Mouse (Mus musculus) ES-Bruce4 (cell line): ENCODE measurements around the gene Dop1a. TPM values are rescaled to one million over a fixed set of nuclear protein-coding genes. Genes with fewer than 3 reads are reported as not detected.

ENCODE experiments used
- H3K27ac ChIP-seq: 2 replicates; pipeline ENCODE4 v1.5.1; 2012; ENCODE audit warnings: low read length, inconsistent platforms; ENCODE audit not compliant: insufficient read depth
- H3K27me3 ChIP-seq: 2 replicates; pipeline ENCODE4 v1.6.1; 2012; ENCODE audit warnings: mild to moderate bottlenecking, low read length, inconsistent platforms; ENCODE audit not compliant: control insufficient read depth, poor library complexity, insufficient read depth, severe bottlenecking
- H3K36me3 ChIP-seq: 2 replicates; pipeline ENCODE4 v1.6.1; 2012; ENCODE audit warnings: inconsistent platforms, mild to moderate bottlenecking, low read length, moderate library complexity; ENCODE audit not compliant: control insufficient read depth, poor library complexity, insufficient read depth, severe bottlenecking
- H3K4me1 ChIP-seq: one replicate; pipeline ENCODE4 v1.8.1; 2011; ENCODE audit warnings: low read length; ENCODE audit not compliant: control insufficient read depth, insufficient read depth
- H3K4me3 ChIP-seq: 2 replicates; pipeline ENCODE4 v1.5.1; 2011; ENCODE audit warnings: low read depth, mild to moderate bottlenecking, low read length
- H3K9ac ChIP-seq: 2 replicates; pipeline ENCODE4 v1.6.1; 2012; ENCODE audit warnings: low read depth, mild to moderate bottlenecking, inconsistent platforms; ENCODE audit not compliant: poor library complexity, severe bottlenecking
- H3K9me3 ChIP-seq: replicated peaks from 2 replicates; pipeline ENCODE4 v1.6.1; 2012; ENCODE audit warnings: mild to moderate bottlenecking, low read length, inconsistent platforms; ENCODE audit not compliant: control insufficient read depth, poor library complexity, insufficient read depth, severe bottlenecking
- CTCF ChIP-seq: IDR thresholded peaks from one replicate; pipeline ENCODE4 v1.8.1; 2011; ENCODE audit warnings: low read depth, low read length
- EP300 ChIP-seq: IDR thresholded peaks from 2 replicates; pipeline ENCODE4 v1.6.1; 2011; ENCODE audit warnings: low read depth, low read length; ENCODE audit not compliant: insufficient read depth
- POLR2A ChIP-seq: IDR thresholded peaks from one replicate; pipeline ENCODE4 v1.8.1; 2011; ENCODE audit warnings: low read length; ENCODE audit not compliant: insufficient read depth
- polyA plus RNA-seq: library from polyadenylated mRNA; stranded (reverse); fragments of >200 nt; gene quantifications from 2 replicates; pipeline ENCODE4 v1.2.4, GENCODE M21; 2011; ENCODE audit warnings: low read depth; ENCODE audit not compliant: missing spikeins, insufficient read depth, insufficient read length

The Dop1a gene
- polyA plus RNA-seq, 1 experiment = 17.3 TPM

DNA sequence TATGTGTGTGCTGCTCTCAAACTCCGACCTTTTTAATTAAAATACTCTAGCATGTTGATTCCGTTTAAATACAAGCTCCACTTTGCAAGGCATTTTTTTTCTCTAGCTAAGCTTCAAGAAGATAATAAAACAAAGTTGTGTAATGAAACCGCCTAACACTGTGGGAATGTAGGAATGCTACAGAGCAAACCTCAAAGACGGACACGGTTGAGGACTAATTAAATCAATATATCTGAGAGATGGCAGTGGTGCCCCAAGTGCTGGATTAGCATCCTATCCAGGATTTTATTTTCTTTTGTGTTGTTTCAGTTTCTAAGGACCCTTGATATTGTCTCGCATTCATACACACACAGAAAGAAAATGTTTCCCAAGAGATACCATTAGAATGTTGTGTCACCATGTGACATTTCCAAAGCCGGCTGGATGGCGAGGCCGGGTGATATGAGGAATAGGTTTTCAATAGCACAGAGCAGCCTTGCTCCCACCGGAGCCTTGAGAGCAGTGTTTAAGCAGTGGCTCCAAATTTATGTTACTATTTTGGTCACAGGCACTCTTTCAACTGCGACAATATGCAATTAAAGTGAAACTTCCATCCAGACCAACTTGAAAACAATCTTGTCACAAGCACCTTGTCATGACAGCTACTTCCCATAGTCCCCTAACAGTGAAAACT is 28.5 kb upstream of the Dop1a start:
- Histone ChIP-seq H3K4me3 (no peak overlapping the region), H3K9me3 (no peaks in the 10 kb centered on the region)
- TF ChIP-seq POLR2A (no peak), EP300 (no peak), CTCF (no peak)

DNA sequence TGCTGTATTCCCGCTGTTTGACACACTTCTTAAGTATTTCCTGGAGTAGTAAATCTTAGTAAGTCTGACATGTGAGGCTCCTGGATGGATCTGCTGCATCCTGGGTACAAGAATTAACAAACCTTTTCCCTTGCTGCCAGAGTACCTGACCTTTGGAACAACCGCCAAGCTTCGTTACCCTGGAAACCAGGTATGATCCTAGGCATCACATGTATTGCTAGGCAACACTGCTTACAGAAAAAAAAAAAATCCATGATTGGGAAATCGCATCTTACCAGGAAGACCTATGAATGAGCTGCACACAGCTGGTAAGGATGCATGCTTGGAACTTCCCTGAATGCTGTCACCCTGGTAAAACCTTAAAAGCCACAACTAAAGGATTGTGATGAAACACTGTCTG is 24.7 kb upstream of the Dop1a start:
- H3K27ac ChIP-seq = no peak overlapping the region
- no peak overlapping the region for H3K9ac ChIP-seq
- no peaks in the 10 kb centered on the region for H3K27me3 ChIP-seq
- no peaks in the 10 kb centered on the region for H3K36me3 ChIP-seq
- TF ChIP-seq POLR2A (no peak), EP300 (no peak), CTCF (no peak)
- H3K9me3 ChIP-seq = no peaks in the 10 kb centered on the region
- no peaks in the 10 kb centered on the region for H3K4me1 ChIP-seq
- no peak overlapping the region for H3K4me3 ChIP-seq

More for the DNA sequence above, 28.5 kb upstream of the Dop1a start:
- H3K36me3 ChIP-seq = no peaks in the 10 kb centered on the region
- H3K27me3 ChIP-seq = no peaks in the 10 kb centered on the region
- no peak overlapping the region for H3K27ac ChIP-seq
- no peak overlapping the region for H3K9ac ChIP-seq
- H3K4me1 ChIP-seq = no peaks in the 10 kb centered on the region

DNA sequence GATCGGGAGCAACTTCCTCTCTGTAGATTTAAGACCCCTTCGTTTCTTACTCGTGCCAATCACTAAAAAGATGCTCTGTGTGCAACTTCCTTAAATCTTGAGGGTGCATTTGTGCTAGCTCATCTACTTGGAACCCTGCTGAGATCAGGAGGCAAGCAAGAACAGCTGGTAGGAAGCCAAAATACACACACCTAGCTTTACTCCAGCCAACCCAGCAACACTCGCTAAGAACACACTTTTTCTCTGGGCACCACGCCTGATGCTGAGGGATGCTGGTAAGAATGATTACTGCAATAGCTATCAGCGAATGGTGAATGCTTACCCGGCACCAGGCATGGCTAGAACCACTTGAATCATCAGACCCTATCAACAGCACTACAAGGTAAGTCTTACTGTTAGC is 20.1 kb upstream of the Dop1a start:
- Histone ChIP-seq H3K9ac (no peak overlapping the region), H3K9me3 (no peaks in the 10 kb centered on the region), H3K4me1 (peaks cover 3% of the 10 kb centered on the region), H3K36me3 (no peaks in the 10 kb centered on the region), H3K4me3 (no peak overlapping the region), H3K27me3 (no peaks in the 10 kb centered on the region), H3K27ac (no peak overlapping the region)
- TF ChIP-seq CTCF = no peak
- TF ChIP-seq EP300 = no peak
- TF ChIP-seq POLR2A = no peak

DNA sequence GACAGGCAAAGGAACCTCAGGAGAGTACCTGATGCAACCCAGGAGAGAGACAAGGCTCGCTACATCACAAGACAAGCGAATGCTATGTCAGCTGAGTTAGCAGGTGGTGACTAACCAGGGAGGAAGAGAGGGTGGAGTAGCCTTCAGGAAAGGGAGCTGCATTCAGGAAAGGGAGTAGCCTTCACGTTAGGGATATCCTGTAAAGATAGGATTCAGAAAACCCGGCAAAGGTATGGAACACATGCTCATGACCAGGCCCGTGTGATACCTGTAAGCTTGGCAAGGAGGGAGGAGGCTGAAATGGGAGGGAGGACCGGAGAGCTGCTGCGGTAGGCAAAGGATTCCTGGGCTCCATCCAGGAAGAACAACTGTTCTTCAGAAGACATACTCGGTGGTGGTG is 19.5 kb upstream of the Dop1a start:
- Histone ChIP-seq H3K27me3 (no peaks in the 10 kb centered on the region), H3K4me3 (no peak overlapping the region)
- TF ChIP-seq POLR2A (no peak), CTCF (no peak), EP300 (no peak)

DNA sequence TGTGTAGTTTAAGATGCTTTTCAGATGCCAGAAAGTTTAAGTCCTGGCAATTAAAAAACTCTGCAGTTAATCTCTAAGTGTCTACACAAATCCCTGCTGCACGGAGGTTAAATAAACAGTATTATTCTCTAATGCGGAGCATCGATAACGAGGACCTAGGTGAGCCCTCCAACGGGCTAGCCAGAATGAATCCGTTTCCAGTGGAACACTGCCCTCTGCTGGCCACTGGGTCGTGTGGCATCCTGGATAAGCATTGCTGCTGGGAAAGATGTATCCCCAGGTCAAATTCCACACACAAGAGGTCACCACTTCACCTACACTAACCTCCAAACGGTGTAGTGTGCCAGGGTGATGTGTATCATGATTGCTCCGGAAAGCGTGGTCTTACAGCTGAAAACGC is 17.4 kb upstream of the Dop1a start:
- peak; percentile 97 for TF ChIP-seq CTCF
- no peak for TF ChIP-seq EP300
- H3K36me3 ChIP-seq = no peaks in the 10 kb centered on the region
- H3K27ac ChIP-seq = no peak overlapping the region

More for the DNA sequence above, 19.5 kb upstream of the Dop1a start:
- H3K9me3 ChIP-seq = no peaks in the 10 kb centered on the region
- H3K4me1 ChIP-seq = peaks cover 3% of the 10 kb centered on the region
- H3K36me3 ChIP-seq = no peaks in the 10 kb centered on the region
- H3K27ac ChIP-seq = no peak overlapping the region
- H3K9ac ChIP-seq = no peak overlapping the region

DNA sequence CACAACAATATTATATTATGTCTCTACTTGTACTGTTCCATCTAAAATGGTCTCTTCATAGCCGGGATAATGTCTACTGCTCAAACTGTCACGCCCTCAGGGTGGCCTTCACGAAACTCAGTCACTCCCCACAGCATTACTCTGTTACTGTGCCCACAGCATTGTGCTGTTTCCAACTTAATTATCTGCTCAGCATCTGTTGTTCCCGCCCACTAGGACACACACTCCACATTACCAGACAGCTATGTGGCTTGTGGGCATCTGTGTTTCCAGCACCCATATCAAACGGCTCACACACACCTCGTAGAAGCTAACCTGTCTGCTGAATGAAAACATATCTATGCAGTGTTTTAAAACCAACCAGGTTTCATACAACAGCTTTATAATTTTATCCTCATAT is 15.9 kb upstream of the Dop1a start:
- Histone ChIP-seq H3K27ac (no peak overlapping the region), H3K9me3 (0 out of 2 replicates have a peak, but pooled peaks cover 2% of the 10 kb centered on the region), H3K4me1 (peaks cover 3% of the 10 kb centered on the region), H3K9ac (no peak overlapping the region), H3K36me3 (no peaks in the 10 kb centered on the region), H3K27me3 (0 out of 2 replicates have a peak, but pooled peaks cover 2% of the 10 kb centered on the region), H3K4me3 (no peak overlapping the region)
- TF ChIP-seq EP300 (no peak), CTCF (no peak), POLR2A (no peak)

More for the DNA sequence above, 17.4 kb upstream of the Dop1a start:
- no peak overlapping the region for H3K9ac ChIP-seq
- H3K4me1 ChIP-seq = peaks cover 3% of the 10 kb centered on the region
- H3K4me3 ChIP-seq = no peak overlapping the region
- H3K9me3 ChIP-seq = no peaks in the 10 kb centered on the region
- H3K27me3 ChIP-seq = no peaks in the 10 kb centered on the region
